Mouse (Mus musculus): ENCODE results near the gene Tnfrsf4. TPM values are rescaled to one million over a fixed set of nuclear protein-coding genes. Genes with fewer than 3 reads are reported as not detected.

The Tnfrsf4 gene
- polyA plus RNA-seq, 1 experiment: 2.3 TPM

DNA sequence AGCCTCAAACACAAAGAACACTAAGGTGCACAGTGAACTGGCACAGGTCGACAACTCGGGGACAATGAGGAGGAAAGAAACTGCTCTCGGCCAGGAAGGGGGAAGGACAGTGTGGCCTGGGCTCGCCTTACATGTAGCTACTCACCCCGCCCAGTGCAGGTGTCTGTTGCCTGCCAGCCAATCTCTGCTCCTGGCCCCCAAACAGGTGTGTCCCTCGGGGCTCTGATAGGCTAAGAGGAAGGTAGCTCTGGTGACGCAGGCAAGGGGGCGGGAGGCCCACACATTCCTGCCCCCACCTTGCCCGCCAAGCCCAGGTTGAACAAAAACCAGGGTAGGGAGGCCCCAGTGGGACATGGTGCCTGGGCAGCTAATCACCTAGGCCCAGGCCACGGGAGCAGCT, 46.1 kb downstream of the Tnfrsf4 start:
- no peak overlapping the region for H3K4me3 ChIP-seq (replicated peaks)

GRCm38 (mm10) chr4:156063861-156064509, 50.3 kb downstream of the Tnfrsf4 start:
- Histone ChIP-seq H3K4me1 (peaks cover 18% of the 10 kb centered on the region), H3K36me3 (replicated peaks; ENCODE audit: low read length) (no peaks in the 10 kb centered on the region), H3K4me3 (replicated peaks) (no peak overlapping the region), H3K9me3 (no peaks in the 10 kb centered on the region), H3K27me3 (replicated peaks) (peaks cover 51% of the 10 kb centered on the region)
- TF ChIP-seq FLI1 (IDR thresholded peaks at IDR 0.05; ENCODE audit: low read length): no peak

More for the DNA sequence above, 46.1 kb downstream of the Tnfrsf4 start:
- Histone ChIP-seq H3K36me3 (replicated peaks; ENCODE audit: low read length) (no peaks in the 10 kb centered on the region), H3K9me3 (no peaks in the 10 kb centered on the region), H3K27me3 (replicated peaks) (peaks cover 82% of the 10 kb centered on the region), H3K4me1 (peaks cover 3% of the 10 kb centered on the region; the same call in 1 of the 2 replicates)
- TF ChIP-seq GATA1 (IDR thresholded peaks at IDR 0.05; ENCODE audit: borderline replicate concordance, low read length) (no peak), FLI1 (IDR thresholded peaks at IDR 0.05; ENCODE audit: low read length) (no peak)

DNA sequence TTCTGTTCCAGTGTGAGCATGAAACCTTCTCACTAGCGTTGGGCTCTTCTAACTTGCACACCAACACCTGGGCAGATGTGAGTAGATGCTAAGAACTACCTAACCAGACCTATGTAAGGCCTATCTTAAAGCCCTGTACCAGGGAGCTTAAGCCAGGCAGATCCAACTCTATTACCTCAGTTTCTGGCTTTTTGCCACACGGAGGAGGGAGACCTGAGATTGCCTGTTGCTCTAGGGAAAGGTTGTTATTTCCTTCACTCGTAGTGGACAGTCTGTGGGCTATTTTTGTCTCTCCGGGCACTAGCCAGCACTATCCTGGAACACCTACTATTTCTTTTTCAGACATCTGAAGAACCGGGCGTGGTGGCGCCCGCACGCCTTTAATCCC, 50.9 kb downstream of the Tnfrsf4 start:
- no peaks in the 10 kb centered on the region for H3K36me3 ChIP-seq (replicated peaks; ENCODE audit: low read length)
- peaks cover 45% of the 10 kb centered on the region for H3K27me3 ChIP-seq (replicated peaks)
- TF ChIP-seq FLI1 (IDR thresholded peaks at IDR 0.05; ENCODE audit: low read length) (no peak), GATA1 (IDR thresholded peaks at IDR 0.05; ENCODE audit: borderline replicate concordance, low read length) (no peak)

GRCm38 (mm10) chr4:156065156-156065894, 51.7 kb downstream of the Tnfrsf4 start:
- Histone ChIP-seq H3K36me3 (replicated peaks; ENCODE audit: low read length) (no peaks in the 10 kb centered on the region), H3K4me1 (peaks cover 26% of the 10 kb centered on the region), H3K27me3 (replicated peaks) (peaks cover 41% of the 10 kb centered on the region), H3K4me3 (replicated peaks) (no peak overlapping the region), H3K9me3 (no peaks in the 10 kb centered on the region)
- TF ChIP-seq FLI1 (IDR thresholded peaks at IDR 0.05; ENCODE audit: low read length) (no peak), GATA1 (IDR thresholded peaks at IDR 0.05; ENCODE audit: borderline replicate concordance, low read length) (no peak)

More for the DNA sequence above, 50.9 kb downstream of the Tnfrsf4 start:
- peaks cover 19% of the 10 kb centered on the region for H3K4me1 ChIP-seq
- H3K9me3 ChIP-seq: no peaks in the 10 kb centered on the region
- H3K4me3 ChIP-seq (replicated peaks): no peak overlapping the region

Other genes starting within 250 kb of the Tnfrsf4 start
- 0.41 and 1.4 TPM in 2 replicates for gene Vwa1, start 239.1 kb upstream of the Tnfrsf4 start, polyA plus RNA-seq (2012; ENCODE audit: insufficient read depth, low replicate concordance)
- gene Tmem88b, start 228.0 kb upstream of the Tnfrsf4 start, polyA plus RNA-seq (2012; ENCODE audit: insufficient read depth, low replicate concordance): 0.04 TPM in 1 of 2 replicates, not detected in the other
- gene Ankrd65, start 223.4 kb upstream of the Tnfrsf4 start, polyA plus RNA-seq (2012; ENCODE audit: insufficient read depth, low replicate concordance): not detected in 2 replicates
- 10.2 and 29.9 TPM in 2 replicates for gene Mrpl20, start 211.0 kb upstream of the Tnfrsf4 start, polyA plus RNA-seq (2012; ENCODE audit: insufficient read depth, low replicate concordance)
- 8.4 and 15.4 TPM in 2 replicates for gene Ccnl2, start 201.4 kb upstream of the Tnfrsf4 start, polyA plus RNA-seq (2012; ENCODE audit: insufficient read depth, low replicate concordance)
- gene Aurkaip1, start 182.6 kb upstream of the Tnfrsf4 start, polyA plus RNA-seq (2012; ENCODE audit: insufficient read depth, low replicate concordance): 60.6 and 341 TPM in 2 replicates
- 0.13 TPM in 1 of 2 replicates, not detected in the other for gene Mxra8, start 174.2 kb upstream of the Tnfrsf4 start, polyA plus RNA-seq (2012; ENCODE audit: insufficient read depth, low replicate concordance)
- 29.5 and 68.0 TPM in 2 replicates for gene Dvl1, start 166.4 kb upstream of the Tnfrsf4 start, polyA plus RNA-seq (2012; ENCODE audit: insufficient read depth, low replicate concordance)
- gene Tas1r3, start 150.5 kb upstream of the Tnfrsf4 start, polyA plus RNA-seq (2012; ENCODE audit: insufficient read depth, low replicate concordance): 0.22 and 1.7 TPM in 2 replicates
- gene Cptp, start 144.4 kb upstream of the Tnfrsf4 start, polyA plus RNA-seq (2012; ENCODE audit: insufficient read depth, low replicate concordance): 1.5 and 3.5 TPM in 2 replicates
- 12.5 and 14.1 TPM in 2 replicates for gene Ints11, start 144.3 kb upstream of the Tnfrsf4 start, polyA plus RNA-seq (2012; ENCODE audit: insufficient read depth, low replicate concordance)
- gene Pusl1, start 122.1 kb upstream of the Tnfrsf4 start, polyA plus RNA-seq (2012; ENCODE audit: insufficient read depth, low replicate concordance): 99.4 and 450 TPM in 2 replicates
- gene Acap3, start 122.0 kb upstream of the Tnfrsf4 start, polyA plus RNA-seq (2012; ENCODE audit: insufficient read depth, low replicate concordance): 33.2 and 58.6 TPM in 2 replicates
- 90.8 and 106 TPM in 2 replicates for gene Ube2j2, start 70.0 kb upstream of the Tnfrsf4 start, polyA plus RNA-seq (2012; ENCODE audit: insufficient read depth, low replicate concordance)
- 30.2 and 64.1 TPM in 2 replicates for gene C1qtnf12, start 51.5 kb upstream of the Tnfrsf4 start, polyA plus RNA-seq (2012; ENCODE audit: insufficient read depth, low replicate concordance)
- gene B3galt6, start 21.2 kb upstream of the Tnfrsf4 start, polyA plus RNA-seq (2012; ENCODE audit: insufficient read depth, low replicate concordance): 3.3 and 5.3 TPM in 2 replicates
- gene Sdf4, start 21.0 kb upstream of the Tnfrsf4 start, polyA plus RNA-seq (2012; ENCODE audit: insufficient read depth, low replicate concordance): 29.6 and 45.2 TPM in 2 replicates
- 2.9 TPM in 1 of 2 replicates, not detected in the other for gene Tnfrsf18, start 12.3 kb downstream of the Tnfrsf4 start, polyA plus RNA-seq (2012; ENCODE audit: insufficient read depth, low replicate concordance)
- not detected in 2 replicates for gene Ttll10, start 45.6 kb downstream of the Tnfrsf4 start, polyA plus RNA-seq (2012; ENCODE audit: insufficient read depth, low replicate concordance)
- gene 9430015G10Rik, start 96.1 kb downstream of the Tnfrsf4 start, polyA plus RNA-seq (2012; ENCODE audit: insufficient read depth, low replicate concordance): 1.6 and 2.1 TPM in 2 replicates
- gene Rnf223, start 116.7 kb downstream of the Tnfrsf4 start, polyA plus RNA-seq (2012; ENCODE audit: insufficient read depth, low replicate concordance): 0.83 and 1.3 TPM in 2 replicates
- gene Agrn, start 183.6 kb downstream of the Tnfrsf4 start, polyA plus RNA-seq (2012; ENCODE audit: insufficient read depth, low replicate concordance): 0.71 and 2.3 TPM in 2 replicates
- 48.7 TPM in 1 of 2 replicates, not detected in the other for gene Isg15, start 187.0 kb downstream of the Tnfrsf4 start, polyA plus RNA-seq (2012; ENCODE audit: insufficient read depth, low replicate concordance)
- 0.89 and 3.4 TPM in 2 replicates for gene AW011738, start 189.5 kb downstream of the Tnfrsf4 start, polyA plus RNA-seq (2012; ENCODE audit: insufficient read depth, low replicate concordance)
- gene Perm1, start 202.0 kb downstream of the Tnfrsf4 start, polyA plus RNA-seq (2012; ENCODE audit: insufficient read depth, low replicate concordance): not detected in 2 replicates
- gene Plekhn1, start 221.0 kb downstream of the Tnfrsf4 start, polyA plus RNA-seq (2012; ENCODE audit: insufficient read depth, low replicate concordance): 16.1 and 21.9 TPM in 2 replicates
- gene Noc2l, start 222.2 kb downstream of the Tnfrsf4 start, polyA plus RNA-seq (2012; ENCODE audit: insufficient read depth, low replicate concordance): 9.1 and 29.6 TPM in 2 replicates
- gene Samd11, start 241.8 kb downstream of the Tnfrsf4 start, polyA plus RNA-seq (2012; ENCODE audit: insufficient read depth, low replicate concordance): 2.5 TPM in 1 of 2 replicates, not detected in the other

Measured in megakaryocyte, embryonic 14.5 days (primary cell).